Mouse (Mus musculus) cerebellum, postnatal 14 days (tissue): ENCODE data around the gene Rdh8.

Experiments
- DNase-seq, 2 experiments: peaks; one replicate each; pipeline ENCODE4 v3.0.0; 2021; ENCODE audit warnings: mixed read lengths in 2 of 2

Gene Rdh8

GRCm38 (mm10) chr9:20837184-20837947 is 19.1 kb downstream of the Rdh8 start:
- no peak for DNase-seq

DNA sequence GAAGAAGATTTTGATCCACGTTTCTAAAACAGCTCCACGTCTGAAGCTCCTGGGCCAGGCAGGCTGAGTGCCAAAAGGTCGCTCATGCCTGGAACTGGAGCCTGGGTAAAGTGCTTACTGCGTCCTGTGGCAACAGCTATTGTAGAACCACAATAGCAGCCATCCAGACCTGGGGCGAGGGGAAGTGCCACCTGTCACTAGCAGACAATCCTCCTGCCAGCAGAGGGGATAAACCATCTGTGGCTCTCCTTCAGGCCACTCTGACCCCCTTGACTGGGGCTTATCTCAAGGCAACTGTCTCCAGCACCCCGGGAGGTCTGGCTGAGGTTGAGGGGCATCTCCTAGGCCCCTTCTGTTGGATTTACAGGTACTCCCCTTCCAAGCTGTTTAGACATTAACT is 20.6 kb downstream of the Rdh8 start:
- DNase-seq: peak; percentile 62 to 63

DNA sequence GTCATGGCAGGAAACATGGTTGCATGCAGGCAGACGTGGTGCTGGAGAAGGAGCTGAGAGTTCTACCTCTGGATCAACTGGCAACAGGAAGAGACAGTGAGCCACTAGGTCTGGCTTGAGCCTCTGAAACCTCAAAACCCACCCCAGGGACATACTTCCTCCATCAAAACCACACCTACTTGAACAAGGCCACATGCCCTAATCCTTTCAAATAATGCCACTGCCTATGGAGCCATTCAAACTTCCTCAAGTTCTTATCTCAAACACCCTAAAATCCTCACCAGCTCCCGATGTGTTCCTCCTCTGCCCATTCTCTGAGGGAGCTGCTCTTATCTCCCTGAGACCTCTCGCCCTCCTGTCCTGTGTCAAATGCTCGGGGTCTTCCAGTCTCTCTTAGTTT is 23.9 kb downstream of the Rdh8 start:
- DNase-seq: no peak

- DNase-seq: peak; percentile 58 to 60
Observed at GRCm38 (mm10) chr9:20842670-20843069, 24.4 kb downstream of the Rdh8 start.

DNA sequence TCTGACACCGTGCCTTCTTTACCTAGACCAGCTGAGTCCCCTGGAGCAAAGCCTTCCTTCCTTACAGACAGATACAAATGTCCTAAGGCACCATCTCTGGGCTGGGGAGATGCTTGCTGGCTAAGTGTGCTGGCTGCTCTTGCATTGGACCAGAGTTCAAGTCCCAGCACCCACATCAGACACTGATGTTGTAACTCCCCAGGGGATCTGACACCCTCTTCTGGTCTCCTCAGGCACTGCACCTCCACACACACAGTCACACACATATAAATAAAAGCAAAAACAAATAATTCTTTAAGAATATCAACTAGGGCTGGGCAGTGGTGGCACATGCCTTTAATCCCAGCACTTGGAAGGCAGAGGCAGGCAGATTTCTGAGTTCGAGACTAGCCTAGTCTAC is 31.9 kb downstream of the Rdh8 start:
- DNase-seq: no peak

GRCm38 (mm10) chr9:20857131-20857530 is 38.8 kb downstream of the Rdh8 start:
- DNase-seq: no peak

DNA sequence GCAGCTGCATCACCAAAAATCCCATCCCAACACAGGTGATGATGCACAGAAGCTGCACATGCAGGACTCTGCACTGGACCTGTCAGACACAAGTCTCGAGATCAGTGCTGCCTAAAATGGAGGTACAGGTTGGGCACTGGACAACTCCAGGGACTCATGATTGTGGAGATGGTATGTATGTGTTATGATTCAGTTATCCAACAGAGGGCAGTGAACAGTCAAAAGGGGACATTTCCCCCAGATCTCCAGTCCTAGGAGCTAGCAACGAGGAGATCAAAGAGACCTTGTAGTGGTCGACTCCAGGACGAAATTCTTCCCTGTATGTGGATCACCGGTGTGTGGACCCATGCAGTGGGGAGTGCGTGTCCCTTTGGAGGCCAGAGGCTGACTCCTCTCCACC is 41.6 kb downstream of the Rdh8 start:
- no peak for DNase-seq

- peak; percentile 44 to 64 for DNase-seq
Observed at GRCm38 (mm10) chr9:20861821-20862220, 43.5 kb downstream of the Rdh8 start.

- no peak for DNase-seq
Observed at GRCm38 (mm10) chr9:20862225-20862624, 43.9 kb downstream of the Rdh8 start.

GRCm38 (mm10) chr9:20866879-20867278 is 48.6 kb downstream of the Rdh8 start:
- no peak for DNase-seq

- DNase-seq: peak; percentile 67 to 71
Observed at GRCm38 (mm10) chr9:20868448-20869001, 50.2 kb downstream of the Rdh8 start, which contains the start of gene A230050P20Rik. Gene A230050P20Rik (plus strand): TSS chr9:20868642.

DNA sequence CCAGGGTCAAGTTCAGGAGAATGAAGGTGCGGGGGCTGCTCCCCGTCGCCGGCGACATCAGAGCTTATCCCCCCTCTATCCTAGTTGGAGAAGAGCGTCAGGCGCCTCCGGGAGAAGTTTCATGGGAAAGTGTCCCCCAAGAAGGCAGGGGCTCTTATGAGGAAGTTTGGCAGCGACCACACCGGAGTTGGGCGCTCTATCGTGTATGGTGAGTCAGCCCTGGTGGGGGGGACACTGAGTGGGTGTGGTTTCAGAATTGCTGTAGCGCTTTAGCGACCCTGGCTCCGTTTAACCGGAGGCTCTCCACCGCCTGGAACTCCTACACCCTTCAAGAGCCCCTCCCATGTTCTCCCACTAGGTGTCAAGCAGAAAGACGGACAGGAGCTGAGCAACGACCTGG is 50.9 kb downstream of the Rdh8 start:
- no peak for DNase-seq

GRCm38 (mm10) chr9:20870211-20871173 is 52.2 kb downstream of the Rdh8 start:
- DNase-seq: peak in 1 of 2 experiments; percentile 21

- no peak for DNase-seq
Observed at GRCm38 (mm10) chr9:20872991-20873390, 54.7 kb downstream of the Rdh8 start.

- peak in 1 of 2 experiments; percentile 7 for DNase-seq
Observed at GRCm38 (mm10) chr9:20873521-20873920, 55.2 kb downstream of the Rdh8 start.

DNA sequence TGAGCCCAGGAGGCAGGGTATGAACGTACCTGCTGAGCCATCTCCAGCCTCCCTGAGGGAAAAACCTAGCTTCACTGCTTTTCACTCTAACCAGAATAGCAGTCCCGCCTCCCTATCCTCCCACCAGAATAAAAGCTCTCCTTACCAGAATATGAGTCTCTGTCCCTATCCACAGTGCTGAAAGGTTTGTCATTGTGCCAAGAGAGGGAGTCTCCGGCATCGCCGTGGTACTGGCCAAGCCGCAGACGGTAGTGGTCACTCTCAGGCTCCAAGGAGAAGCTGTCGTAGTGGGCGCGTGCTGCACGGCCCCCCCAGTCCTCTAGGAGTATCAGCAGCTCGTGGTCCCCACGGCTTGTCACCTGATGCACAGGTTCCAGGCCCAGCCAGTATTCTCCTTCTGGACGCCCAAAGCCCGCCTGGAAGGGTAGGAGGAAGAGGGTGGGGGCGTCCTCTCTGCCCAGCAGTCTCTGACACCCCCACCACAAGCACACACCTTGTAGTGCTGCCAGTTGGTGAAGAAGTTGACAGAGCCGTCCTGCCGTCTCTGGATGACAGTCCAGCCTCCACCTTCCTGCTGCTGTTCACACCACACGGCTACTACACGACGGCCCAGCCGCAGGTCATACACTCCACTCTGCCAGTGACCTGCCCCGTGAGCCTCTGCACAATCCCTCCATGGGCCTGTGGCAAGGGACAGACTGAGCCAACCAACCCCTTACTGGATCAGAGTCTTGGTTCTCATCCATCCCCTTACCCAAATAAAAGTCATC is 56.9 kb downstream of the Rdh8 start:
- peak in 1 of 2 experiments; percentile 13 for DNase-seq
